Mouse (Mus musculus) liver, adult 2 months (tissue): ENCODE results near the gene Ms4a13. TPM values are rescaled to one million over a fixed set of nuclear protein-coding genes. Genes with fewer than 3 reads are reported as not detected.
"Not testable (repeated sequence)": the region's sequence is repeated elsewhere in the genome, so short reads cannot be mapped to it uniquely, and the experiment has no call there.

ENCODE experiments used
- DNase-seq: peaks from one replicate; pipeline ENCODE4 v3.0.0-alpha.2; 2011; ENCODE audit warnings: low read depth, low spot score; ENCODE audit errors: extremely low read depth
- H3K27ac ChIP-seq: fragments of 200-500 bp; replicated peaks from 2 replicates; pipeline ENCODE4 v1.5.1; 2012; ENCODE audit warnings: low read depth, mild to moderate bottlenecking, control low read depth, inconsistent platforms, low read length; ENCODE audit not compliant: insufficient read depth
- H3K27me3 ChIP-seq: fragments of 200-500 bp; 2 replicates; pipeline ENCODE4 v1.6.1; 2012; ENCODE audit warnings: mild to moderate bottlenecking, moderate library complexity, low read length, inconsistent platforms; ENCODE audit not compliant: control insufficient read depth, insufficient read depth
- H3K36me3 ChIP-seq: fragments of 200-500 bp; 2 replicates; pipeline ENCODE4 v1.6.1; 2012; ENCODE audit warnings: low read length, inconsistent platforms; ENCODE audit not compliant: control insufficient read depth, insufficient read depth
- H3K4me1 ChIP-seq: fragments of 200-500 bp; 2 replicates; pipeline ENCODE4 v1.6.1; 2011; ENCODE audit warnings: low read length; ENCODE audit not compliant: control insufficient read depth, insufficient read depth
- H3K4me3 ChIP-seq: fragments of 200-500 bp; 2 replicates; pipeline ENCODE4 v1.5.1; 2011; ENCODE audit warnings: low read depth, mild to moderate bottlenecking, control low read depth, low read length, moderate library complexity; ENCODE audit not compliant: insufficient read depth
- H3K79me2 ChIP-seq: fragments of 200-500 bp; 2 replicates; pipeline ENCODE4 v1.6.1; 2012; ENCODE audit warnings: inconsistent platforms, mild to moderate bottlenecking, low read length, moderate library complexity; ENCODE audit not compliant: control insufficient read depth, insufficient read depth
- H3K9ac ChIP-seq: fragments of 200-500 bp; 2 replicates; pipeline ENCODE4 v1.6.1; 2012; ENCODE audit warnings: low read depth, mild to moderate bottlenecking, control low read depth, inconsistent platforms, low read length
- CTCF ChIP-seq: fragments of 200-500 bp; IDR thresholded peaks from 2 replicates; pipeline ENCODE4 v1.5.1; 2011; ENCODE audit warnings: low read depth, low read length, control low read depth
- POLR2A ChIP-seq: fragments of 200-500 bp; IDR thresholded peaks from 2 replicates; pipeline ENCODE4 v1.6.1; 2011; ENCODE audit warnings: low read length, control low read depth; ENCODE audit not compliant: insufficient read depth; ENCODE audit errors: extremely low read depth
- WGBS: fragments of 180-500 bp; shearing (Covaris S2); methylation state at CpG from one replicate; pipeline ENCODE4 v1.1.7; 2018; 5-methylcytosine and 5-hydroxymethylcytosine counted together
- polyA plus RNA-seq: library from polyadenylated mRNA; depleted of rRNA; stranded (reverse); fragments of >200 nt; gene quantifications from 2 replicates; pipeline ENCODE4 v1.2.3, GENCODE M21; 2012
- total RNA-seq: library from RNA; depleted of rRNA; stranded (reverse); fragments of >200 nt; gene quantifications from 2 replicates; pipeline ENCODE4 v1.2.3, GENCODE M21; 2014

Ms4a13 gene
- total and polyA plus RNA-seq, 2 experiments = not detected

GRCm38 (mm10) chr19:11232348-11232747, 35.8 kb upstream of the Ms4a13 start, which contains the start of gene Ms4a12:
Gene Ms4a12 (minus strand): TSS chr19:11232448.
- no peaks in the 10 kb centered on the region for H3K27me3 ChIP-seq
- H3K4me1 ChIP-seq = no peaks in the 10 kb centered on the region
- no peak for TF ChIP-seq POLR2A
- no peak for TF ChIP-seq CTCF
- no peaks in the 10 kb centered on the region for H3K36me3 ChIP-seq
- no peak within 1 kb of the TSS for H3K4me3 ChIP-seq
- no peak within 1 kb of the TSS for H3K9ac ChIP-seq
- WGBS = 69% methylated on average over 5 of the region's 5 CpGs
- H3K79me2 ChIP-seq = no peaks in the 10 kb centered on the region
- no peak for DNase-seq
- no peak within 1 kb of the TSS for H3K27ac ChIP-seq

GRCm38 (mm10) chr19:11192552-11192951, 4.0 kb downstream of the Ms4a13 start:
- TF ChIP-seq CTCF (no peak), POLR2A (no peak)
- Histone ChIP-seq H3K79me2 (no peaks in the 10 kb centered on the region), H3K9ac (no peak overlapping the region), H3K4me1 (no peaks in the 10 kb centered on the region), H3K27me3 (no peaks in the 10 kb centered on the region), H3K27ac (no peak overlapping the region), H3K36me3 (no peaks in the 10 kb centered on the region), H3K4me3 (no peak overlapping the region)
- 77% methylated on average over 1 of the region's 1 CpGs for WGBS
- DNase-seq = no peak

- Histone ChIP-seq H3K36me3 (no peaks in the 10 kb centered on the region), H3K27me3 (no peaks in the 10 kb centered on the region), H3K4me1 (no peaks in the 10 kb centered on the region), H3K79me2 (no peaks in the 10 kb centered on the region), H3K27ac (no peak overlapping the region), H3K9ac (no peak overlapping the region), H3K4me3 (no peak overlapping the region)
- TF ChIP-seq POLR2A (no peak), CTCF (peak; percentile 50)
- WGBS = 17% methylated on average over 5 of the region's 5 CpGs
- DNase-seq = peak; percentile 38
These were observed 12.4 kb downstream of the Ms4a13 start for GRCm38 (mm10) chr19:11184121-11184520.

GRCm38 (mm10) chr19:11177464-11177863, 19.1 kb downstream of the Ms4a13 start:
- no peaks in the 10 kb centered on the region for H3K79me2 ChIP-seq
- H3K36me3 ChIP-seq = no peaks in the 10 kb centered on the region
- no peak for DNase-seq
- H3K9ac ChIP-seq = no peak overlapping the region
- TF ChIP-seq CTCF = no peak
- no peak for TF ChIP-seq POLR2A
- H3K27ac ChIP-seq = no peak overlapping the region
- WGBS = 77% methylated on average over 2 of the region's 2 CpGs
- H3K27me3 ChIP-seq = no peaks in the 10 kb centered on the region
- no peaks in the 10 kb centered on the region for H3K4me1 ChIP-seq
- no peak overlapping the region for H3K4me3 ChIP-seq

GRCm38 (mm10) chr19:11165172-11165571, 31.4 kb downstream of the Ms4a13 start, which contains the start of gene 1700025F22Rik:
Gene 1700025F22Rik (minus strand): TSS chr19:11165320.
- H3K9ac ChIP-seq = no peak within 1 kb of the TSS
- WGBS = 27% methylated on average over 10 of the region's 10 CpGs
- H3K36me3 ChIP-seq = no peaks in the 10 kb centered on the region
- H3K4me1 ChIP-seq = no peaks in the 10 kb centered on the region
- no peak within 1 kb of the TSS for H3K27ac ChIP-seq
- peak; percentile 13 for DNase-seq
- H3K79me2 ChIP-seq = no peaks in the 10 kb centered on the region
- no peak within 1 kb of the TSS for H3K4me3 ChIP-seq
- TF ChIP-seq CTCF = peak; percentile 77
- no peak for TF ChIP-seq POLR2A
- no peaks in the 10 kb centered on the region for H3K27me3 ChIP-seq

- not testable (repeated sequence) for H3K4me1 ChIP-seq, DNase-seq, H3K79me2 ChIP-seq, H3K36me3 ChIP-seq, H3K27me3 ChIP-seq, H3K4me3 ChIP-seq, H3K9ac ChIP-seq, H3K27ac ChIP-seq
- 85% methylated on average over 6 of the region's 6 CpGs for WGBS
These were observed 38.6 kb downstream of the Ms4a13 start for GRCm38 (mm10) chr19:11157890-11158289.
